Mouse (Mus musculus) ES-CJ7 (cell line): ENCODE data around the gene Jak2.

Experiments
- DNase-seq: peaks from one replicate; pipeline ENCODE4 v3.0.0; 2011; ENCODE audit warnings: low read depth, low spot score

Gene Jak2

DNA sequence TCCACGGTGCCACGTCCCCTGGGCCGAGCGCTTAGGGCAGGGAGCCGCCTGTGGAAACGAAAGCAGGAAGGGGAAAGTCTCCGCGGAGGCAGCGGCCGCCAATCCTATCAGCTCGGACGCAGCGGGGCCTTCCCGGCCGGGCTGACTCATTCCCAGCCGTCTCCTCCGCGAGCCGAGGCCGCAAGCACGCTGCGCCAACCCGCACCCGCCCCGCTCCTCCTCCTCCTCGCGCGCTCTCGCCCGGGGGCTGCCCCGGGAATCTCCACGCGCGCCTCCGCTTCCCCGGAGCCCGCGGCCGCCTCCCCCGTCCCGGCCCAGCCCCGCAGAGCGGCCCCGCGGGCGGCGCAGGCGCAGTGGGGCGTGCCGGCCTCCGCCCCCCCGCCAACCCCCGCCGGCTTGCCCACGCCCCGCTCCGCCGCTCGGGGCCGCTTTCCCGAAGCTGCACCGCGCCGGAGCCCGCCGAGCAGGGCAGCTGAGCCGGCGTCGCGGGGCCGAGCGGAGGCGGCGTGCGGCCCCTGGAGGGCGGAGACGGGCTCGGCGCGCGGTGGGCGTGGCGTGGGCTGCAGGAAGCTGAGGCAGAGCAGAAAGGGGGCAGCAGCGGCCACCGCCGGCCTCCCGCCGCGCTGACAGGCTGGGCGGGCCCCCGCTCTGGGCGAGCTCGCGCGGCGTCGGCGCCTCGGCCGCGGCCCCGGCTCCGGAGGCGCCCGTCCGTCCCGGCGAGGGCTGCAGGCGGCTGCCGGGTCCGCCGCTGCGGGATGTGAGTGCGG, at the start of gene Jak2:
Gene Jak2 (plus strand): TSS at position 638 of the 767 bp plus-strand sequence.
- peak; percentile 69 for DNase-seq

- no peak for DNase-seq
Observed at GRCm38 (mm10) chr19:29203337-29203736, 48.3 kb upstream of the Jak2 start.

DNA sequence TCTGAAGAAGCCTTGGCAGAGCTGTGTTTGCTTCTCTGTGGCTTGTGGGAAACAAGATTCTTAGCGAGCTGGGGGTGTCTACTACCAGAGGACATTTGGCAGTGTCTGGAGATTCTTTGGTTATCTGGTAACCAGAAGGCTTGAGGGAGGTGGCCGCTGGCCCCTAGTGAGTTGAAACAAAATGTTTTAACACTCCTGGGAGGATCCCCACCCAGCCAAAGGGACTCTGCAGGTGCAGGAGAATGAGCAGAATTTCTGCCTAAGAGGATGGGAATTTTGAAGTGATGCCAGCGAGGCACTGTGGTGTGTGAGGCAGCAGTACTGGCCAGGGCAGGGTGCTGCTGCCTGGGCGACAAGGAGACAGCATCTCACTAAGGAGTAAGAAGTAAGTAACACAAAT, 47.0 kb upstream of the Jak2 start:
- DNase-seq = no peak

DNA sequence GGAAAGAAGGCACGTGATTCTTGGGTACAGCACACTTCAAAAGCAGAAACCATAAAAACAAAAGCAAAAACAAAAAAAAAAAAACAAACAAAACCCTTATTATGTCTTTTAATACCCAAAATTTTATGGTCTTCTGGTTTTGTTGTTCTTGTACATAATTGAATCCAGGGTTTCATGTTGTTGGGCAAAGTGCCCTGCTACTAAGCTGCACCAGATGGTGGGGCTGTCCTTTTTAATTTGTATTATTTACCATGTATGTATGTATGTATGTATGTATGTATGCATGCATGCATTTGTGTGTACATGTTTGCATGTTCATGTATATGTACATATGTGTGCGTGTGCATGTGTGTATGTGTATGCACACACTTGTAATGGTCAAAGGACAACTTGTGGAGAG, 46.4 kb upstream of the Jak2 start:
- no peak for DNase-seq

GRCm38 (mm10) chr19:29209898-29210297, 41.7 kb upstream of the Jak2 start:
- DNase-seq = no peak

GRCm38 (mm10) chr19:29210319-29210718, 41.3 kb upstream of the Jak2 start:
- peak; percentile 35 for DNase-seq

DNA sequence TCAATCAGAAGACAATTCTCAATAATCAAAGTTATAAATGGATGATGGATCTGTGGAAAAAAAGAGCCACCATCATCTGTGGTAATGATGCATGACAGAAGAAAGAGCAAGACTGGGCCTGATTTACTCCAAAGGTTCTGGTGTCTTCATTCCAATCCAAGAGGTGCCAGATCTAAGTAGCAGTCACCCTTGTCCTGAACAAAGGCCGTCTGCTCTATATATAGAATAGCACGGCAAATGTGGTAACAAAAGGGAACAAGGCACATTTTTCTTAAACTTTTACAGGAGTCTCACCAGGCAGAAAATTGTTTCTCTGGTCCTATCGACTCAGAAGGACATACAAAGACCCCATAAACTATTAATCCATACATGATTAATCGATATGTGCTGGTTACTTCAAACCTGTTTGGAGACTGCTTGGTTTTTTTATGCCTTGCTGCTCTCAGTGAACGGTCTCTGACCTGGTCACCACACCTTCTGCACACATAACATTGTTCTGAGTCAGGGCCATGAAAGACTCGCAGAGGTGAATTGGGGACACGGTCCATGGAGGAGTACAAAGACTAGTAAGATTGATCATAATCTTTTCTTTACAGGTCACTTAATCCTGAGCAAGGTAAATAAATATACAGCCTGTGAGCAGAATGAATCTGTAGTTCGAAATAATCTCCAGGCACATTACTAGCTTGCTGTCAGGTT, 35.7 kb upstream of the Jak2 start:
- DNase-seq = no peak

DNA sequence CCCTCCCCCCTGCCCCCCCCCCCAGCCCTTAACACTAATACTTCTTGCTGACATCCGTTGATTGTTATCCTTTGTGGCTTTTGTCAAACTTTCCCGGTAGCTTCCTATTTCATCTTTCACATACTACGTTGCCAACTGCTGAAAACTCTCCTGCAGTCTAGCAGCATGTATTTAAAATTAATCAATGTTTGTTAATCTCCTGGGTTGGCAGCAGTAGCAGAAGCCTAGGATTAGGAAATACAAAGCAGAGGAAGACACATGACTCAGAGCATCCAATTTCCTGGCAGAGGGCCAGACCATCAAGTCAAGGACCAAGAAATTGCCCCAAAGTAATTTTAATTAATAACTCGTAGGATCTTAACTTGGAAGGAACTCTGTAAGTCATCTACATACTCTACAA, 29.8 kb upstream of the Jak2 start:
- no peak for DNase-seq

DNA sequence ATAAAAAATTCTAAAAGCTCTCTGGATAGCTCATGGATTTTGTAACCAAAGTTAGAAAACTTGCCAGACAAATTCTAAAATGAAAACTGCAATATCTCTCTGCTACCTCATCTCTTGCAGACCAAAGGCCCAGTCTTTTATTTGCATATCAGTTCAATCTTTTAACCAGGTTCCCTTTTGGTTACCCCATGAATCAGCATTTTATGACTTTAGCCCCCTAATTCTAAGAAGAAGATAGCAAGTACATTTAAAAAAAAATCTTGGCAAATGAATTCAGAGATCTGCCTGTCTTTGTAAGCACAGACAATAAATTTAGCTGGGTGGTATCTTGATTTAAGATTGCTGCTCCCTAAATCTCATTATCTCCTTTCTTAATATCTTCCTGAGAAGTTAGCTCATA, 26.7 kb upstream of the Jak2 start:
- no peak for DNase-seq

DNA sequence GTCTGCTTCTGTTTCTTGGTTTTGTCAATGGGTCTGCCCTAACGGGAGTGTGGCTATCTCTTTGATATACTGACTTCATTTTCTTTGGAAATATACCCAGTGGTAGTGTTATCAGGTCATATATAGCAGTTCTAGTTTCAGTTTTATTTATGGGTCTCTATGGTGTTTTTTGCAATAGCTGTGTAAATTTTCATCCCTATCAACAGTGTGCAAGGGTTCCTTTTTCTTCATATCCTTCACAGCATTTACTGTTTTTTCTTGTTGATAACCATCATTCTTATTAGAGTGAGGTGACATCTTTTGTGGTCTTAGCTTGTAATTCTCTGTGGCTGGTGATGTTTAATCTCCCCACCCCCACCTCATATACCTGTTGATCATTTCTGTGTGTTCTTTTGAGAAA, 24.6 kb upstream of the Jak2 start:
- no peak for DNase-seq

DNA sequence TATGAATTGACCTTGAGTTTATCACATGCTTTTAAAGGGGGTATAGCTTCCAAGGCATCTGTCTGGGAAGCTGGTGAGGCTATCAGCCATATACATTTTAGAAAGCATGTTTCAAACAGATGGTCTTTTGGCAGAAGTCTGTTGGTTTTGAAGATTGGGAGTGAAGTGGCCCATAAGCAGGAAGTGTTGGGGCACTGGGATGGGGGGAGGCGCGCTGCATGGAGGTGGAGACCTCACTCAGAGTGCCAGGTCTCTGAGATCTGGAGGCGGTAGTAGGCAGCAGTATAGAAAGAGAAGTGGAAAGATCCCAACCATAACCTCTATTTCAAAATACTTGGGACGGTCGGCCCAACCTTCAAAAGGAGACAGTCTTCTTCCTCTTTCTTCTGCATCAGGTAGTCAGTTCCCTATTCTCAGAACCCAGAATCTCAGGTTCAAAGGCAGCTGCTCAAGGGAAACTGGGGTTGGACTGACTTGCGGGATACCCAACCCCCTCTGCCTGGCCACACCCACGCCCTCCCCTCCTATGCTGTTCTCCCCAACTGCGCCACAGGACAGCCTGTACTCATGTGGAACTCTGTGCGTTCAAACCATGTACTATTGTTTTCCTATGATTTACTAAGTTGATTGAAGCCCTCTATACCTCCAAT, 23.6 kb upstream of the Jak2 start:
- DNase-seq = no peak

GRCm38 (mm10) chr19:29228989-29229388, 22.6 kb upstream of the Jak2 start:
- no peak for DNase-seq

GRCm38 (mm10) chr19:29232738-29233137, 18.9 kb upstream of the Jak2 start:
- no peak for DNase-seq

DNA sequence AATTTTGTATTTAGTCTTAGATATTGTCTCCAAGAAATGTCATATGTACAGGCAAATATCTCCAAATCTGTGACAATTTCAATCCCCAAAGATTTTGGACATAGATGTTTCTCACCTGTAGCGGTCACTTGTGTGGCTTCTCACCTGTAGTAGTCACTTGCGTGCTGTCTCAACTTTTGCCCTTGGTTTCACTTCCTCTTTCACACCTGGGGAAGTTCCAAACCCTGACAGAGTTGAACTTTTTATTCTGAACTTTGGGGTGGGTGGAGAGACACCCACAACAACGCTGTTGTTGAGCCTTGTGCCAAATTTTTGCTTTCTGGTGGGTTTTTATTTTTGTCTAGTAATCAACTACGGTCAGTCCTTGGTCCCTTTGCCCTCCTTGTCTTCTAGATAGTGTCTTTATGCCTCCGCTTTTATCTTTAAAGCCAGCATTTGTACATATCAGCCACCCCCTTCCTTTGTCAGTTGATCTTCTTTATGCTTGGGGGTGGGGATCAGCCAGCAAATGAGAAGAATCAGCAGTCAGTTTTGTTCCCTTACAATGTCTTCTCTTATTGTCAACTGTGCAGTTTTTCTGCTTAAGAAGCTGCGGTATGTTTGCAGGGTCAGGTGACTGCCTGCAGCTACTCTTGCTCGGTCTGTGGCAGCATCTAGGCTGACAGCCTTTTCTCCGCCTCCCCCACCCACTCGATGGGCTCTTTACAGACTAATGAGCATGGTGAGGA, 14.8 kb upstream of the Jak2 start:
- no peak for DNase-seq

GRCm38 (mm10) chr19:29238171-29238570, 13.5 kb upstream of the Jak2 start:
- DNase-seq = no peak

DNA sequence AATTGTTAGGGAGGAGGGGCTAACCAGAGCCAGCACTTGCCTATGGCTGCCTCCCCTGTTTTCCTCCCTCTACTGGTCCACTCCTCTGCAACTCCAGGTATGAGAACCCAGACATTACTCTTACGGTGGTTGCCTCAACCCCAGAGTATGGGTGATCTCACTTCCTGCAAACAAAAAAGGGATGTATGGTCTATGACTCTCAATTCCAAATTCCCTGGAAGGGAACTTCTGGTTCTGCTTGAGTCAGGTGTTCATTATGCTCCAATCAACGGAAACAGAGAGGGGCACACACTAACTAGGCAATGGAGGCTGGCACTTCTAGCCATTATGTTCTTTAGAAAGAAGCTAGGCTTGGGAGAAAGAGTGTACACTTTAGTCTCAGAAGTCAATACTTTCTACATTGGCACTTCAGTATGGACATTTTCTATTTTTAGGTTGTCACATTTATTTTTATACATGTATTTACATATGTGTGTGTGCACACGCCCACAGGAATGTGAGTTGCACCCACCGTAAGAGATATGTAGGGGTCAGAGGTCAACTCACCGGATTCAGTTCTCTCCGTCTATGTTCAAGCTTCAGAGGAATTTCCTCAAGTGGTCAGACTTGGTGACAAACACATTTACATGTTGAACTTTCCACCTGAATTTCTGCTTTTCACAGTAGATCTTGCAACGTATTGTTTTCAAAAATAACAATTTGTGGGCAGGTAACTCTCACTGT, 12.0 kb upstream of the Jak2 start:
- no peak for DNase-seq

- DNase-seq = no peak
Observed at GRCm38 (mm10) chr19:29240676-29241075, 11.0 kb upstream of the Jak2 start.

GRCm38 (mm10) chr19:29241581-29241980, 10.0 kb upstream of the Jak2 start:
- no peak for DNase-seq

- DNase-seq = no peak
Observed at GRCm38 (mm10) chr19:29249933-29250332, 1.7 kb upstream of the Jak2 start.

- peak; percentile 24 for DNase-seq
Observed at GRCm38 (mm10) chr19:29251958-29252801, 552 bp downstream of the Jak2 start.
